Mouse (Mus musculus) thymus, adult 2 months (tissue): ENCODE results near the gene AL731706.1.

ENCODE experiments used
- CTCF ChIP-seq: fragments of 200-500 bp; IDR thresholded peaks from 2 replicates; pipeline ENCODE4 v1.5.1; 2012; ENCODE audit warnings: mild to moderate bottlenecking, control low read depth, low read length, moderate library complexity, borderline replicate concordance; ENCODE audit not compliant: control insufficient read depth, poor library complexity, insufficient read depth; ENCODE audit errors: extremely low read depth
- POLR2A ChIP-seq: fragments of 200-500 bp; IDR thresholded peaks from 2 replicates; pipeline ENCODE4 v1.6.1; 2012; ENCODE audit warnings: mild to moderate bottlenecking, low read length, control low read depth, moderate library complexity; ENCODE audit not compliant: control insufficient read depth, poor library complexity, insufficient read depth; ENCODE audit errors: extremely low read depth

DNA sequence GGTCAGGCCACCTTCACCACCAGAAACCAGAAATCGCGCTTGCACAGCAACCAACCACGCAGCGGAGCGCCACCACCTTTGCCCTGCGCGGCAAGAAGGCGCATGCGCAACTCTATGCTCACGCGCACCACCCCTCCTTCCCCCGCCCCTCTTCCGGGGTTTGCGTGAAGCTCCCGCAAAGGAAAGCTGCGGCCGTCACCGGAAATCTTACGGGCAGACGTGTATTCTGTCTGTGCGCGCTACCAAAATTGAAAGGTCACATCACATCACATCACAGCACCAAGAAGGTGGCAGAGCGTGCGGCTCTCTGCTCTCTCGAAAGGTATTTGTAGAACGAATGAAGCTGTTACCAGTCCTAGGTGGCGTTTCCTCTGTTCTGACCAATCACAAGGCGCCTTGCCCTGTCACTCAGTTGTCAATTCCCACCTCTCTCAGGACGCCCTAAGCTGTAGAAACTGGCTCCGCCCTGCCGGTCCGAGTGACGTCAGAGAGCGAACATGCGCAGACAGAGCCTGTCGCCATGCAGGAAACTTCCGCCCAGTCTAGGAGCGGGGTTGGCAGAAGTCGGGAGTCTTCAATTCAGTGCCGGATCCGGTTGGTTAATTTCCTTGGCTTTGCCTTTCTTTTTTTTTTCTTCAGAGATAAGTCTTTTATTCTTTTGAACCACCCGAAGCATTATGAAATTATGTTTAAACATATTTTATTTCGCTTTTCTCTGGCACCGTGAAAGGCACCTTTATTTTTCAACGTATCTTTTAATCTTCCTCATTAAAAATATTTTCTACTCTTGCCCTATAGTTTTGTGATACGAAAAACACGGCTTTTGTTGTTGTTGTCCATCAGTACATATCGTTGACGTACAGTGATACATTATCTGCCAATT, at the start of gene AL731706.1, which contains the start of the genes Slx4ip and Mkks:
- peak; percentile 36; the same call in 1 of the 2 replicates for TF ChIP-seq CTCF
- peak; percentile 76 for TF ChIP-seq POLR2A
